Mouse (Mus musculus): Measurements from ENCODE around the gene Arhgef17.
A peak's percentile ranks its signal among the peaks of the same experiment; 100 is the strongest.

Arhgef17 gene

GRCm38 (mm10) chr7:100931926-100932480 lies at the start of gene Arhgef17:
Arhgef17 (minus strand) TSS chr7:100932107.
- DNase-seq (ENCODE audit: low spot score in 2 of 2) = no peak

GRCm38 (mm10) chr7:100979175-100979574 lies 47.3 kb upstream of the Arhgef17 start:
- no peak for DNase-seq (ENCODE audit: low spot score in 2 of 2)

GRCm38 (mm10) chr7:100978171-100978570 lies 46.3 kb upstream of the Arhgef17 start:
- no peak for DNase-seq (ENCODE audit: low spot score in 2 of 2)

- DNase-seq (ENCODE audit: low spot score in 2 of 2) = no peak
These were observed 42.4 kb upstream of the Arhgef17 start, which contains the start of gene P2ry6 for GRCm38 (mm10) chr7:100974135-100974903. P2ry6 (minus strand) TSS chr7:100974649.

- DNase-seq (ENCODE audit: low spot score in 2 of 2) = no peak
These were observed 41.0 kb upstream of the Arhgef17 start for GRCm38 (mm10) chr7:100972875-100973274.

GRCm38 (mm10) chr7:100968874-100969659 lies 37.2 kb upstream of the Arhgef17 start:
- no peak for DNase-seq (ENCODE audit: low spot score in 2 of 2)

- DNase-seq (ENCODE audit: low spot score in 2 of 2) = no peak
These were observed 36.5 kb upstream of the Arhgef17 start for GRCm38 (mm10) chr7:100968376-100968775.

- DNase-seq (ENCODE audit: low spot score in 2 of 2) = no peak
These were observed 35.9 kb upstream of the Arhgef17 start for GRCm38 (mm10) chr7:100967850-100968249.

GRCm38 (mm10) chr7:100966014-100966413 lies 34.1 kb upstream of the Arhgef17 start:
- DNase-seq (ENCODE audit: low spot score in 2 of 2) = no peak

- no peak for DNase-seq (ENCODE audit: low spot score in 2 of 2)
These were observed 33.2 kb upstream of the Arhgef17 start for GRCm38 (mm10) chr7:100965079-100965478.

- DNase-seq (ENCODE audit: low spot score in 2 of 2) = no peak
These were observed 32.3 kb upstream of the Arhgef17 start for GRCm38 (mm10) chr7:100964242-100964641.

- DNase-seq (ENCODE audit: low spot score in 2 of 2) = no peak
These were observed 31.5 kb upstream of the Arhgef17 start for GRCm38 (mm10) chr7:100963381-100963780.

- DNase-seq (ENCODE audit: low spot score in 2 of 2) = no peak
These were observed 29.2 kb upstream of the Arhgef17 start for GRCm38 (mm10) chr7:100961146-100961545.

- DNase-seq (ENCODE audit: low spot score in 2 of 2) = no peak
These were observed 28.6 kb upstream of the Arhgef17 start for GRCm38 (mm10) chr7:100960462-100960861.

- DNase-seq (ENCODE audit: low spot score in 2 of 2) = no peak
These were observed 26.5 kb upstream of the Arhgef17 start for GRCm38 (mm10) chr7:100958426-100958825.

- no peak for DNase-seq (ENCODE audit: low spot score in 2 of 2)
These were observed 20.8 kb upstream of the Arhgef17 start for GRCm38 (mm10) chr7:100952686-100953085.

- no peak for DNase-seq (ENCODE audit: low spot score in 2 of 2)
These were observed 20.0 kb upstream of the Arhgef17 start for GRCm38 (mm10) chr7:100951903-100952302.

GRCm38 (mm10) chr7:100950481-100951010 lies 18.6 kb upstream of the Arhgef17 start:
- DNase-seq (ENCODE audit: low spot score in 2 of 2) = peak in 1 of 2 experiments; percentile 4

- no peak for DNase-seq (ENCODE audit: low spot score in 2 of 2)
These were observed 18.1 kb upstream of the Arhgef17 start for GRCm38 (mm10) chr7:100950031-100950430.

- no peak for DNase-seq (ENCODE audit: low spot score in 2 of 2)
These were observed 12.8 kb upstream of the Arhgef17 start for GRCm38 (mm10) chr7:100944738-100945137.

- DNase-seq (ENCODE audit: low spot score in 2 of 2) = no peak
These were observed 12.4 kb upstream of the Arhgef17 start for GRCm38 (mm10) chr7:100944306-100944705.
